Mouse (Mus musculus) common myeloid progenitor, adult 5-6 weeks (primary cell): ENCODE measurements around the gene Rab3a. TPM values are rescaled to one million over a fixed set of nuclear protein-coding genes. Genes with fewer than 3 reads are reported as not detected.
A peak's percentile ranks its signal among the peaks of the same experiment; 100 is the strongest.

Experiments used
- ATAC-seq: replicated peaks from 2 replicates; pipeline ENCODE4 v1.8.0; 2016; ENCODE audit warnings: low read depth, mild to moderate bottlenecking, moderate TSS enrichment, inconsistent platforms; ENCODE audit not compliant: poor library complexity, severe bottlenecking
- total RNA-seq: library from RNA; stranded (forward); fragments of 200-1000, 187-1606 nt; gene quantifications from 2 replicates; pipeline ENCODE4 v1.2.3, GENCODE M21; 2017

Gene Rab3a
- total RNA-seq, 1 experiment from 2014 or later, result 1.5 TPM

DNA sequence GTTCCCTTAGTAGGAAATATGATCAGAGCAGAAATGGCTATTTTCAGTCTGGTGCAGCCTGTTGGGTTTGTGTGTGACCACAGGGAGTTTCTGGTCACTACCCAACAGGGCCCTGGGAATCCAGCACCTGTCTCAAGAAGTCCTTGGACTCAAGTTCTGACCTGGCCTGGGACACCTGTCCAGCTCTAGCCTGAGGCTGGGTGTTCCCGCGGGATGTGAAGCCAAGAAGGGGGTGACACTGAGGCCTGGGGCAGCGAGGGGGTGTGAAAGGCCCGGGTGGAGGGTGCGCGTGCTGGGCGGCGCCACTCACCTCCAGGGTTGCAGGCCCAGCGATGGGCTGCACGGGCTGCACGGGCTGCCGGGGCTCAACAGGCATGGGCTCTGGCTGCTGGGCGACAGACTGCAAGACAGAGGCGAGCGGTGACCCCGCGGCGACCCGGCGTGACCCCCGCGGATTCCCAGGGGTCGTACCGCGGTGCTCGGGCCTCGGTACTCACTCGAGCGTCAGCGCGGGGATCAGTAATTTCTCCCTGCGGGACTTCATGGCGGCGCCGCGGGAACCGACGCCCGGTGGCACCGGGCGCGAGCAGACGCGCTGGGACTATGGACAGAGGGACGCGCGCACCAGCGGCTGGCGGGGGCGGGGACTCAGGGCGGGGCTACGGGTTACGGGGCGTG is 42.1 kb downstream of the Rab3a start:
- no peak for ATAC-seq

DNA sequence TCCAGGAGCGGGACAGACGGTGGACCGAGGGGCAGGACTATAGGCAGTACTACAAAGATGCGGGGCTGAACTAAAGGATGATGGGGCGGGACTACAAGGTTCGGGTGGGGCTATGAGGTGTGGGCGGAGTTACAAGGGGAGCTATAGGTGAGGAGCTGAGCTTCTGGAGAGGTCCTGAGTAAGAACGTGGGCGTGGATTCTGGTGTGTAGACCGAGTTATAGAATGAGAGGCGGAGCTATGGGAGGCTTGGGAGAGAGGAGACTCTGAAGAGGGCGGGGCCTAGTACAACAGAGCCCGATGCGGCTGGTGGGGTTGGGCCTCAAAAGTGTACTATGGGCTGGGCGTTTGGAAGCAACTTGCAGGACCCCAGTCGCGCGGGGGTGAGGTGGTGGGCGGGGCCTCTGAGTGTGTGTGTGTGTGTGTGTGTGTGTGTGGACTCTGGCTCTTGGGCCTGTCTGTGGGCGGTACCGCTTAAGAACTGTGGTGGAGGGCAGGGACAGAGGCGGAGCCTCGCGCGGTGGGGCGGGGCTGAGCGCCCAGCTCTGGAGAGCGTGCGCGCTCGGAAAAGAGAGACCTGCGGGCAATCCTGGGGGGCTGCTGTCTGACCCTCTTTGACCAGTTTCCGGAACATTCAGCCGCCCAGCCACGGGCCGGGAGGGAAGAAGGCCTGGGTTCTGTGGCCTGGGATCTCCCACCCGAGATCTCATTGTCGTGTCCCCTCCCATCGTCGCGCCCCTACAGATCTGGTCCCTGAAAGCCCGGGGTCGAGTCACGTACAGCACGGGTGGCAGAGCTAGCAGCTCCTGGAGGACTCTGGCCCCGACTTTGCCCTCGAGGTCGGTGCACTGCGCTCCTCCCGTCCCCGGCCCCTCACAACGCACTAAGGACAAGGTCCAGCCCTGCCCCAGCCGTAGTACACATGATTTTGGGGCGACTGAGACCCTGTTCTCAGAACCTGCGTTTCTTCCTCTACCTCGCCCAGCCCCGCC is 42.9 kb downstream of the Rab3a start:
- ATAC-seq, result peak; percentile 53

DNA sequence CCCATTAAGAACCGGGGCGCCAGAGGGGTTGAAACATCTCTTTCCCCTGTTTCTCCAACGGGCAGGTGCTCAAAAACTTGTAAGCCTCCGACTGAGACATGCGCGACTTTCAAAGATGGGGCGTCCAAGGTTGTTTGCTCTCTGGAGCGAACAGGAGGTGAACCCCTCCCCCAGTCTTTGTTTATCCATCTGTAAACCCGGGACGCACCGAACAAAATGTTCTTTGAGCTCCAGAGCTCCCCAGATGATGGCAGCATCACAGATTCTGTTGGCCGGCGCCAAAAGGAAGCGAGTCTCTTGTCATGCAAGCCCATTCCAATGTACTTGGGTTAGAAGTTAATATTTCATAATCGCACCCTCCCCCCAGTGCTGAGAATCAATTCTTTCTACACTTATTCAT is 43.8 kb downstream of the Rab3a start:
- ATAC-seq, result no peak

DNA sequence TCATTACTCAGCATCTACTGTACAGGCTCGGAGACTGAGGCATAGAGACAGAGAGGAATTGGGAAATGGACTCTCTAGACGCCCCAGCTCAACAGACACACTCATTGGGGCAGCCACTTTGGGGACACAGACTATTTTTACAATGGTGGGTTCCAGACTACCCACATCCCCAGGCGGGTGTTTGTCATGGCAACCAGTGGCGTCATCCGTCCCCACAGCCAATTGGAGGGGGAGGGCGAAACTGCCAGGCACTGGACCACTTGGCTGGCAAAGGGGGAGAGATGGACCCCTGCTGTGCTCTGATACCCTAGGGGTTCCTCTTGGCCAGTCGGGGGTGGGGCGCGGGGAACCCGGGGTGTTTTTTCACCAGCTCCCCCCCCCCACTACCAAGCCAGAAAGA is 46.2 kb downstream of the Rab3a start:
- ATAC-seq, result no peak

DNA sequence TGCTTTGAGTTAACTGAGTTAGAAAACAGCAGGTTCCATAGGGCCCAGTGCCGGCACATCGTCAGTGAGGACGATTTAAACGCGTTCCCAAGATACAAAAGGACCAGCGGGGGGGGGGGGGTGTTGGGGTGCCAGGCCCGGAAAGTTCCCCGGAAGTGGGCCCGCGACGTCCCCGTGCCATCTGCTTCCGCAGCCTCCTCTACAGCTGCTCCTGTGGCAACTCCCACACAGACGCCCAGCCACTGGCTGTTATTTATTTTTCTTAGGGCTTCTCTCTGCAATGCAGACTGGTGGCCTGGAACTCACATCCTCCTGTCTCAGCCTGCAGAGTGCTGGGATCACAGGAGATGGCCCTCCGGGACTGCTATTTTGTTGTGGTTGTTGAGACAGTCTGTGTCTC is 46.7 kb downstream of the Rab3a start:
- no peak for ATAC-seq

DNA sequence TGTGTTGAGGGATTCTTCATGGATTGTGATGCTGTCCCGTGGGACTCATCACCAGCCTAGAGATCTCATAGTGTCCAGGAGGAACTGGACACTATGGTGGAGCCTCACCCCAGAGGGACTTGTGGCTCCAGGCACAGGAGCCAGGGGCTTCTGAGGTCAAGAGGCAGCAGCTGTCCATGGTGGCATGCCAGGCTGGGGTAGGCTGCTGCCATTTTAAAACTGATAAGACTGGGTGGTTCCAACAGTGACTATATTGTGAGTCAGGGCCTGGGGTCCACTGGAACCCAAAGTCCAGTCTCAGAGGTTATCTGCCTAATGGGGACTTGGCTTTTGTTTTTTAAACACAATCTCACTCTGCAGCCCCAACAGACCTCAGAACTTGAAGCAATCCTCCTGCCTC is 47.4 kb downstream of the Rab3a start:
- no peak for ATAC-seq

DNA sequence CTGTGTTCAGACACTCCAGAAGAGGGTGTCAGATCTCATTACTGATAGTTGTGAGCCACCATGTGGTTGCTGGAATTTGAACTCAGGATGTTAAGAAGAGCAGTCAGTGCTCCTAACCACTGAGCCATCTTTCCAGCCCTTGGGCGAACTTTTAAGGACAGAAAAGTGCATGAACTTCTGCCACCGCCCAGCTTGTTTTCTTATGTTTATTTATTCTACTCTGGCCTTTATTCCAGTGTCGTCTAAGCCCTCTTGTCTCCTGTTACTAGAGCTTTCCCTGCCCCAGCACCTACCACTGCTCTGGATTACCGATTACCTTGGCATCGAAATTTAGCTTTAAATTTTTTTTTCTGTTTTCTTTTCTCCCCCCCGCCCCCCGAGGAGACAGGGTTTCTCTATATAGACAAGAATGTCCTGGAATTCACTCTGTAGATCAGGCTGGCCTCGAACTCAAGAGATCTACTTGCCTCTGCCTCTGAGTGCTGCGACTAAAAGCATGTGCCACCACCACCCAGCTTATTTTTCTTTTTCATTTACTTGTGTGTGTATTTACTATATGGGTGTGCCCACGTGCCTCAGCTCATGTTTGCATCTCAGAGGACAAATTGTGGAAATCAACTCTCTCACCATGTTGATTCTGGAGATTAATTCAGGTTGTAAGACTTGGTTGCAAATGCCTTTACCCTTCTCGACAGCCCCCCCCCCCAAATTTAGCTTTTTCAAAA is 48.5 kb downstream of the Rab3a start:
- no peak for ATAC-seq

DNA sequence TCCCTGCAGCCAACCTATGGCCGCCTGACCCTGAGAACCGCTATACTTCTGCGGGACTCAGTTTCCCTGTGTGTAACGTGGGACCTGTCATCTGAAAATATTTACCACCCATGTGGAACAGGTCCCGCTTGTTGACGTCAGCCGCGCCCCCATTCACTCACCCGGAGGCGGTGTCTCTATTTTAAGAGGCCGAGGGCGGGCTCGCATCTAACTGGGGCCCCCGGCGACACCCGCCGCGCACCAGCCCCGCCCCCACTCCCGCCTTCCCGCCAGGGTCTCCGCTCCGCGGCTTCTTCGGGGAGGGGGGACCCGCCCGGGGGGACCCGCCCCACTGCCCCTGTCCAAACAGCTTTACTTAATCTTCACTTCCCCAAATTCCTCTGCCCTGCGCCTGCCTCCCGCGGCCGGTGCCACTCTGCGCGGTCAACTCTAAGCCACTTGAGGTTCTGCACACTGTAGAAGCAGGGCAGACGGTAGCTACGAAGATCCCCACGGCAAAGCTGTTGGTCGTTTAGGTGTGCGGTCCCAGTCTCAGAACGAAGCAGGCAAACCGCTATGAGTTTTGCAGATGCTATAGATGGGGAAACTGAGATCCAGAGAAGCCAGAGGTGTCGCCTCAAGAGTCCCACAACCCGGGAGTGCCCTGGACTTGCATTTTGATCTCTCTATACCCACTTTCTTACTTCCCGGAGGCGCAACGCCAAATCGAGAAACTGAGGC is 49.4 kb downstream of the Rab3a start:
- ATAC-seq, result peak; percentile 48

DNA sequence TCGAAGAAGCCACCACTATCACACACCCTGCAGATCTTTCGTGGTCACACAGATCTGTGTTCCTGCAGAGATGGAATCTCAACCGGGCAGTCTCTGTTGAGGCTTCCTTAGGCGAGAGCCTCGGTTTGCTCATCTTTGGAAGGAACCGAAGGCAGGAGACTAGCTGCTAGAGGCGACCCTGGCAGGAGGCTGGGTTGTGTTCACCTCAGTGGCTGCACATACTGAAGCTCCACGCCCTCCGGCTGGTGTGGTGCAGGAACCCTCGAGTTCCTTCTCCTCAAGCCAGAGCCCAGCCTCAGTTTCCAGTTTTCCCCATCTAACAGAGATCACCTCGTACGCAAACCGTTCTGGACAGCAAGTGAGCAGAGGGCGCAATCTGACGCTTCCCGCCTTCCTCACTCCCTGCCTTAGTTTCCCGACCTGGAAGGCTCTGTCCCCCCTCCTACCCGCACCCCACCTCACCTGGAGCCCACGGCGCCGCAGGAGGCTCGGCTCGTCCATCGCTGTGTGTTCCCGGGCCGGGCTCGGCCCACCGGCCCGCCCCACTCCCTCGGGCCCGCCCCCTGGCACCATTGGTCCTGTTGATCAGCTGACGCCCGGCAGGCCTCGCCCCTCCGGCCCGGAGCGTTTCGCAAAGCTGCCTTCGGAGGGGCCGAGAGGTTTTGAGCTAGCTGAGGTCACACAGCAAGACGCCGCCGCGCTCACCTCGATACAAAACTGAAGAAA is 50.2 kb downstream of the Rab3a start, which contains the start of gene Mast3:
Gene Mast3, minus strand, starts transcription at position 574 of the 726 bp plus-strand sequence.
- ATAC-seq, result peak; percentile 67

DNA sequence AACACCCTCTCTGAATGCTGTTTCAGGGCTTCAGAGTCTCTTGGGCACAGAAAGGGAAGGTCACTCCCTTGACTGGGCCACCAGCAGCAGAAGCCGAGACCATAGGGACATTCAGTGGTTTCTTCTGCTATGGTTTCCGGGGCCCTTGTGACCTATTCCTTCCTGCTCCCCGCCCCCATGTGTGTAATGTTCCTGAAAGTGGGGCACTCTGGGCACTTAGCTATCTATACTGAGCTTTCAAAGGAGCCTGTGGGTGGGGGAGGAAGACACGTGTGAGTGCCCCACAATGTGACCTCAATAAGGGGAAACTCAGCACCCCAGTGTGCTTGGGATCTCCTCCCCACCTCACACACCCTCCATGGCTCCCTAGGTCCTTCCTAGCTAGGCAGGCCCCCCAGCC is 52.1 kb downstream of the Rab3a start:
- ATAC-seq, result peak; percentile 20

DNA sequence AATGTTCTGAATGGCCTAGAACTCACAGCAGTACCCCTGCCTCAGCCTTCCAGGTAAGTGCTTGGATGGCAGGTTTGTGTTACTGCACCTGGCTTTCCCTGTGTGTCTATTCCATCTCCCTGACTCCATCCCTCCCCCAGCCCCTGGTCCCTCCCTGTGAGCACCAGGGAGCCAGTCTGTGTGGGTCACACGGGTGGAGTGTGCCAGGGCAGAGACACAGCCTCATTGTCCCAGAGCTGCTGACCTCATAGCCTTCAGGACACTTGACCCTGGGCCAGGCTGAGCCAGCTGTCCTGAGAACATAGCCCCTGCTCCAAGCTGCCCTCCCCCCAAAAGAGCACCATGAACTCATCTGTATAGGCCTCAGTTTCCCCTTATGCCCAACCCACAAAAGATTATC is 52.8 kb downstream of the Rab3a start:
- ATAC-seq, result no peak

DNA sequence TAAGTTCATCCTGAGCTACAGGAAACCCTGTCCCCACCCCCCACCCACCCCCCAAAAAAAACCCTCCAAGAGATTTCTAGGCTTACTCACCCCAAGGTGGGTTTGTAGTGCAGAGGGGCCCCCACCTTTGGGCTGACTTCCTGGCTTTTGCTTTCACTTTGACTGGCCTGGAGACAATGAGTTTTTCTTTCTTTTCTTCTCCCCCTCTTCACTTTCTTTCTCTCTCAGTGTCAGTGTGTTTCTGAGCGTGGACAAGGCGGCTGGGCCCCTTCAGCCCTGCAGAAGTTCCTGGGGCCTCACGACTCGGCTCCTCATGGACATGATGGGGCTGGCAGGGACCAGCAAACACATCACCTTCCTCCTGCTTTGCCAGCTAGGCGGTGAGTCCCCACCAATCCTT is 53.8 kb downstream of the Rab3a start, which contains the start of gene Il12rb1:
Gene Il12rb1, plus strand, starts transcription at position 211 of the 400 bp plus-strand sequence.
- ATAC-seq, result no peak

Other genes with a start within 250 kb of the Rab3a start
- 50.1 and 56.4 TPM in 2 replicates for gene Rex1bd, start 247.9 kb upstream of the Rab3a start, total RNA-seq
- 3,128 and 4,626 TPM in 2 replicates for gene Uba52, start 243.9 kb upstream of the Rab3a start, total RNA-seq
- gene Fkbp8, start 227.0 kb upstream of the Rab3a start, total RNA-seq, result 95.9 and 128 TPM in 2 replicates
- gene Kxd1, start 226.7 kb upstream of the Rab3a start, total RNA-seq, result 70.8 and 71.1 TPM in 2 replicates
- 8.1 and 10.5 TPM in 2 replicates for gene Ell, start 215.2 kb upstream of the Rab3a start, total RNA-seq
- 35.0 and 43.9 TPM in 2 replicates for gene Isyna1, start 160.3 kb upstream of the Rab3a start, total RNA-seq
- 43.8 and 58.4 TPM in 2 replicates for gene Ssbp4, start 145.8 kb upstream of the Rab3a start, total RNA-seq
- gene Lrrc25, start 138.5 kb upstream of the Rab3a start, total RNA-seq, result 1.6 and 2.6 TPM in 2 replicates
- gene Gdf15, start 122.2 kb upstream of the Rab3a start, total RNA-seq, result 0.29 TPM in 1 of 2 replicates, not detected in the other
- gene Pgpep1, start 94.3 kb upstream of the Rab3a start, total RNA-seq, result 3.2 and 3.6 TPM in 2 replicates
- gene Lsm4, start 81.4 kb upstream of the Rab3a start, total RNA-seq, result 129 and 163 TPM in 2 replicates
- 54.4 and 58.2 TPM in 2 replicates for gene Jund, start 55.7 kb upstream of the Rab3a start, total RNA-seq
- 0.05 TPM in 1 of 2 replicates, not detected in the other for gene Iqcn, start 51.2 kb upstream of the Rab3a start, total RNA-seq
- gene Gm3336, start 36.1 kb upstream of the Rab3a start, total RNA-seq, result not detected in 2 replicates
- 0.09 TPM in 1 of 2 replicates, not detected in the other for gene Pde4c, start 31.0 kb upstream of the Rab3a start, total RNA-seq
- 10.6 and 11.7 TPM in 2 replicates for gene Mpv17l2, start 6.3 kb downstream of the Rab3a start, total RNA-seq
- gene Pik3r2, start 22.0 kb downstream of the Rab3a start, total RNA-seq, result 19.8 and 23.7 TPM in 2 replicates
- 21.7 and 22.2 TPM in 2 replicates for gene Mast3, start 50.4 kb downstream of the Rab3a start, total RNA-seq
- gene Il12rb1, start 53.8 kb downstream of the Rab3a start, total RNA-seq, result 1.6 and 3.5 TPM in 2 replicates
- 7.3 and 19.9 TPM in 2 replicates for gene Arrdc2, start 85.0 kb downstream of the Rab3a start, total RNA-seq
- 0.18 and 1.3 TPM in 2 replicates for gene Kcnn1, start 108.6 kb downstream of the Rab3a start, total RNA-seq
- gene Ccdc124, start 119.3 kb downstream of the Rab3a start, total RNA-seq, result 28.6 and 40.6 TPM in 2 replicates
- gene Slc5a5, start 138.1 kb downstream of the Rab3a start, total RNA-seq, result 0.10 and 0.14 TPM in 2 replicates
- 2,479 and 2,482 TPM in 2 replicates for gene Rpl18a, start 142.7 kb downstream of the Rab3a start, total RNA-seq
- gene Map1s, start 151.3 kb downstream of the Rab3a start, total RNA-seq, result 14.0 and 15.0 TPM in 2 replicates